Comparison of ENCODE assay signal across 13 mouse cellular contexts in genomic region chr13:49618365-49618764, GRCm38 (mm10). TPM values are rescaled to one million over a fixed set of nuclear protein-coding genes. Genes with fewer than 3 reads are reported as not detected.
"Had no signal": no experiment of that assay in that cellular context is flagged by ENCODE, and none has a peak within 500 bp of the region (broad histone marks: within the 10 kb centered on the region; RNA-seq: fewer than 3 reads in every experiment).

No protein-coding gene starts in this region.

- H3K4me2 ChIP-seq: limb, embryonic 12.5 days; lung, embryonic 15.5 days; midbrain, embryonic 13.5 days had no signal

- ATAC-seq: midbrain, embryonic 13.5 days had no signal

- DNase-seq: kidney, adult 9 months; kidney, postnatal 36 days; layer of hippocampus, adult 9-11 months; layer of hippocampus, postnatal 36 days; lung, postnatal 14 days; thymus, postnatal 4 days had no signal

- H3K27ac ChIP-seq: kidney, postnatal 0 days; limb, embryonic 12.5 days; lung, embryonic 15.5 days; macrophage; midbrain, embryonic 13.5 days; stomach, postnatal 0 days had no signal

- H3K27me3 ChIP-seq: limb, embryonic 12.5 days; lung, embryonic 15.5 days; midbrain, embryonic 13.5 days had no signal

- H3K36me3 ChIP-seq: limb, embryonic 12.5 days; lung, embryonic 15.5 days; midbrain, embryonic 13.5 days had no signal

- H3K9ac ChIP-seq: limb, embryonic 12.5 days; lung, embryonic 15.5 days; midbrain, embryonic 13.5 days had no signal

- H3K4me3 ChIP-seq: limb, embryonic 12.5 days; lung, embryonic 15.5 days; midbrain, embryonic 13.5 days had no signal

- H3K4me1 ChIP-seq: limb, embryonic 12.5 days; midbrain, embryonic 13.5 days had no signal

- H3K9me3 ChIP-seq: limb, embryonic 12.5 days; lung, embryonic 15.5 days; midbrain, embryonic 13.5 days had no signal

RNA-seq across cellular contexts. Expression of gene Ogn, which starts 10.5 kb away (rescaled TPM):
- polyA plus RNA-seq: macrophage had no signal

RNA-seq across cellular contexts. Expression of gene Omd, which starts 36.1 kb away (rescaled TPM):
- polyA plus RNA-seq: liver, adult 2 months; macrophage had no signal
